Mouse (Mus musculus): Measurements from ENCODE around the gene Nat9. TPM values are rescaled to one million over a fixed set of nuclear protein-coding genes. Genes with fewer than 3 reads are reported as not detected.

Gene Nat9
- total RNA-seq, 2 experiments from 2014 or later = 20.5 to 20.6 TPM

GRCm38 (mm10) chr11:115164976-115165374, 22.7 kb downstream of the Nat9 start:
- DNase-seq (ENCODE audit: low spot score in 2 of 2) = peak; percentile 40 to 57
- TF ChIP-seq CTCF (conservative IDR thresholded peaks at IDR 0.05) = no peak
- Histone ChIP-seq H3K4me3 (peak overlapping the region; percentile 79), H3K27ac (peak overlapping the region; percentile 79)

- Histone ChIP-seq H3K27ac (peak overlapping the region; percentile 79), H3K4me3 (peak overlapping the region; percentile 79)
- no peak for DNase-seq (ENCODE audit: low spot score in 2 of 2)
- TF ChIP-seq CTCF (conservative IDR thresholded peaks at IDR 0.05) = no peak
These were observed 23.2 kb downstream of the Nat9 start for GRCm38 (mm10) chr11:115164341-115164975.

- peak overlapping the region; percentile 79 for H3K4me3 ChIP-seq
- no peak for DNase-seq (ENCODE audit: low spot score in 2 of 2)
- peak; percentile 35 for TF ChIP-seq CTCF (conservative IDR thresholded peaks at IDR 0.05)
- H3K27ac ChIP-seq = peak overlapping the region; percentile 79
These were observed 24.0 kb downstream of the Nat9 start for GRCm38 (mm10) chr11:115163568-115164150.

GRCm38 (mm10) chr11:115162832-115163480, 24.7 kb downstream of the Nat9 start, which contains the start of gene Slc9a3r1:
Gene Slc9a3r1, plus strand, starts transcription at chr11:115163341.
- H3K4me3 ChIP-seq = peak within 1 kb of the TSS; percentile 79
- peak; percentile 91 to 94 for DNase-seq (ENCODE audit: low spot score in 2 of 2)
- H3K27ac ChIP-seq = peak within 1 kb of the TSS; percentile 79
- no peak for TF ChIP-seq CTCF (conservative IDR thresholded peaks at IDR 0.05)

GRCm38 (mm10) chr11:115162205-115162601, 25.5 kb downstream of the Nat9 start:
- DNase-seq (ENCODE audit: low spot score in 2 of 2) = no peak
- Histone ChIP-seq H3K27ac (peak overlapping the region; percentile 79; the same call in 1 of the 2 replicates), H3K4me3 (no peak overlapping the region)
- TF ChIP-seq CTCF (conservative IDR thresholded peaks at IDR 0.05) = no peak

- Histone ChIP-seq H3K27ac (no peak overlapping the region), H3K4me3 (no peak overlapping the region)
- DNase-seq (ENCODE audit: low spot score in 2 of 2) = no peak
- no peak for TF ChIP-seq CTCF (conservative IDR thresholded peaks at IDR 0.05)
These were observed 26.0 kb downstream of the Nat9 start for GRCm38 (mm10) chr11:115161578-115162204.

GRCm38 (mm10) chr11:115160883-115161577, 26.6 kb downstream of the Nat9 start:
- TF ChIP-seq CTCF (conservative IDR thresholded peaks at IDR 0.05) = peak; percentile 95
- Histone ChIP-seq H3K4me3 (no peak overlapping the region), H3K27ac (no peak overlapping the region)
- peak; percentile 37 to 78 for DNase-seq (ENCODE audit: low spot score in 2 of 2)

GRCm38 (mm10) chr11:115160016-115160797, 27.5 kb downstream of the Nat9 start:
- peak in 1 of 2 experiments; percentile 61 for DNase-seq (ENCODE audit: low spot score in 2 of 2)
- H3K4me3 ChIP-seq = no peak overlapping the region
- peak; percentile 86 for TF ChIP-seq CTCF (conservative IDR thresholded peaks at IDR 0.05)
- H3K27ac ChIP-seq = no peak overlapping the region

- no peak for TF ChIP-seq CTCF (conservative IDR thresholded peaks at IDR 0.05)
These were observed 29.5 kb downstream of the Nat9 start for GRCm38 (mm10) chr11:115157933-115158719.

GRCm38 (mm10) chr11:115155053-115155634, 32.5 kb downstream of the Nat9 start:
- no peak for DNase-seq (ENCODE audit: low spot score in 2 of 2)
- Histone ChIP-seq H3K4me3 (no peak overlapping the region), H3K27ac (no peak overlapping the region)
- TF ChIP-seq CTCF (conservative IDR thresholded peaks at IDR 0.05) = no peak

More at GRCm38 (mm10) chr11:115157933-115158719, 29.5 kb downstream of the Nat9 start:
- no peak for DNase-seq (ENCODE audit: low spot score in 2 of 2)
- no peak overlapping the region for H3K4me3 ChIP-seq
- H3K27ac ChIP-seq = no peak overlapping the region
